Mouse (Mus musculus): ENCODE measurements at regions not wholly inside any gene's neighbourhood (a gene's known extent, or its start where the extent isn't known, plus 50 kb on each side); places are given as distances from the start of the nearest gene placed in this dataset.
A peak's percentile ranks its signal among the peaks of the same experiment; 100 is the strongest.

DNA sequence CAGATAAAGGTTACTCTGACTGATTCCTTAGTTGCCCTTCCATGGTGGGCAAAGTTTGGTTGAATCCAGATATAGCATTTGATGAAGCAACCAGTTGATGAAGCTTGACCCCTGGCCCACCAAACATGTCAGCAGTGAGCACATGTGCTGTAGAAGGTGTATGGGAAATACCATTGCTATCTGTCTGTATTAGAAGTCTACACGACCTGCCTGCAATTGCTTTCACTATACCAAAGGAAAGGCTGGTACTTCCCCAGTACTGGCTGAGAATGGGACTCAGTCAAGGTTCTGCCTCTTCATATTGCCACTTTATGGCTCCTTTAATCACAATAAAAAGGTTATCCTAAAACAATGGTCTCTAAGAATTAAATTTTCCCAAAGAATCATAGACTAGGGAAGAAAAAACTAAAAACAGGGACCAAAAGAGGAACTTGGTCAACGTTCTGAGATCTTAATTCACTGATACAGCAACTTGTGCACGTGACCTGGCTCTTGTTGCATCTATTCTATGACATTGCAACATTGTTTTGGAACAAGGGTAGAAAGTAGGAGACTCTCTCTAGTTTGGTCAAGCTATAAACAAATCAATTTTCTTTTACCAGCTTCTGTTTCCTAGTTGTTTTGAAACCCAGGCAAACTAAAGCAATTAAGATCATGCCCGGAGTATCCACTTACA lies 284.0 kb downstream of the Rapgef2 start:
- no peak for DNase-seq

DNA sequence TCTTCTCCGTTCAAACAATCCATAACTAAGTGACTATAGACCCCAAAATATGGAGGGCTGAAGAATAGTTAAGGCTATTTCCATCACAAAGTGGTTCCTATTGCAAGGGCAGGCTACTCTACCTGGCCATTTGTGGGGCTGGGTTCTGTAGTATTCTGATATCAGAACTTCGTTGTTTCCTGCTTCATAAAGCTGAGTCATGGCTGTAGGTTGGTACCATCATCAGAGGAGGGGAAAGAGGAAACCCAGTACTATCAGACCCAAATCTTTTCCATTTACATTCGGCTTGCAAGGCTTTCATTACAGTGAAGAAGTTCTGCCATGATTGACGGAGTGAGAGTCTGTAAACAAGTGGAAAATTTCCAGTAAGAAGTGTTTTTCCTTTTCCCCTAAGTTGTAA lies 284.6 kb downstream of the Rapgef2 start:
- no peak for DNase-seq

DNA sequence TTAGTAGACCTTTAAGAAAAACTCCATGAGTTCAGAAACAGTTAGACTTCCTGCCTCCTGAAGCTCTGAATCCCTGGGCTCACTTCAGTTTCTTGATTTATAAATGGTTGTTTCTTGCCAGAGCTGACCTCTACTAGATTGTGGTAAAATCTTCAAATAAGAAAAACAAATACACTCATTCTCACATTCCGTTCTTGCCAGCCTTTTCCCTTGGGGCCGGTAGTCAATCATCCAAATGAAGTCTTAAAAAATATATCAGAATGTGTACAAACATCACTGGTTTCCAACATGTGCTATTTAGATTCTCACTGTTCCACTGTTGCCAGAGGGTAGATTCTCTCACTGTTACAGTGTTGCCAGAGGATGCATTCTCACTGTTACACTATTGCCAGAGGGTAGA lies 286.0 kb downstream of the Rapgef2 start:
- no peak for DNase-seq

GRCm38 (mm10) chr3:78999803-79000202 lies 286.5 kb downstream of the Rapgef2 start:
- DNase-seq, result no peak

DNA sequence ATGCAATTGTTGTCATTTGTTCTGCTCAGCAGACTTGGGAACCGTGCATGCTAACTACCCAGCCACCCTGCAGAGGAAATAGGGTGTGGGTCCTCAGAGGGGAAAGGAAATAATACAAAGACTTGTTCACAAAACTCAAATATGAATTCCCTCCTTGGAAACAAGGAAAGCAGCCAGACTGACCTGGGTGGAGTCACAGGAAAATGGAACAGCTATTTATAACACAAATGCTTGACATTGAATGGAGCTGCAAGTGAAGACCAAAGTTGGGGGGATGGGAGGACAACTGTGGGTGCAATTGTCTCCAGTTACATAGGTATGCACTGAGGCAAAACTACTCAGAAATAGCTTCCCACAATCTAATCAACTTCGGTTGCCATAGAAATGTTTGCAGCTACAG lies 298.2 kb downstream of the Rapgef2 start:
- no peak for DNase-seq

- DNase-seq, result no peak
Measured at GRCm38 (mm10) chr3:78986726-78987125, 299.6 kb downstream of the Rapgef2 start.

DNA sequence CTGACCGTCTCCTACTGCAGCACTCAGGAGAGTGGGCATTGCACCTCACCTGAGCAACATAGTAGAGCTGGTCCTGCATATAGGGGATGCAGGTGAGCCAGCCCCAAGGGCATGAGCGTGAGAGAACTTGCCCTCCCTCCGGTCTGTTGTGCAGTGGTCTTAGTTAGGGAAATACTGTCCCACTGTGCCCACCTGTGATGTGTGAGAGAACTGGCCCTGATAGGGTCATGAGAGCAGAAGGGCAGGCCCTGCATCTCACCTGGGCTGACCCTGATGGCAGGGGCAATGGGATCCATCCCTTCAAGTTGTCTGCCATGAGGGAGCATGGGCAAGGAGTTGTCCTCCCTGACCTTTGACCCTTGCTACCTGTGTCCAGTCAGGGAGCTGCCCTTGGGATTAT lies 305.3 kb downstream of the Rapgef2 start:
- no peak for DNase-seq

DNA sequence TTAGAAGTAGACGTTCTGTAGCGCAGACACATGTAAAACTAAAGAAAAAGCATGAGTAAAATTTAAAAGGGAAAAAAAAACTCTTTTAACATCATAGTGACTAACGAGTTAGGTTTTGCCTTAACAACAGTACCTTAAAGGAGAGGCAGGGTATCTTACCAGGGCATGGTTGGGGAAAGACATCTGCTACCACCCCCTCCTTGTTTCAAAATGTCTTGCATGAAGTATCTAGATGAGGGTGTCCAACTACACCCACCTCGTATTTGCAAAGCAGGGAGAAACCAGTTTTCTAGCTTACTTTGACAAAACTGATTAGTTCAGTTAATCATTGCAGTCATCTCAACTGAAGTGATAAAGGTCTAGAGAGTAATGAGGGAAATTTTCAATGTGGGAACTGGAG lies 307.5 kb downstream of the Rapgef2 start:
- DNase-seq, result no peak

DNA sequence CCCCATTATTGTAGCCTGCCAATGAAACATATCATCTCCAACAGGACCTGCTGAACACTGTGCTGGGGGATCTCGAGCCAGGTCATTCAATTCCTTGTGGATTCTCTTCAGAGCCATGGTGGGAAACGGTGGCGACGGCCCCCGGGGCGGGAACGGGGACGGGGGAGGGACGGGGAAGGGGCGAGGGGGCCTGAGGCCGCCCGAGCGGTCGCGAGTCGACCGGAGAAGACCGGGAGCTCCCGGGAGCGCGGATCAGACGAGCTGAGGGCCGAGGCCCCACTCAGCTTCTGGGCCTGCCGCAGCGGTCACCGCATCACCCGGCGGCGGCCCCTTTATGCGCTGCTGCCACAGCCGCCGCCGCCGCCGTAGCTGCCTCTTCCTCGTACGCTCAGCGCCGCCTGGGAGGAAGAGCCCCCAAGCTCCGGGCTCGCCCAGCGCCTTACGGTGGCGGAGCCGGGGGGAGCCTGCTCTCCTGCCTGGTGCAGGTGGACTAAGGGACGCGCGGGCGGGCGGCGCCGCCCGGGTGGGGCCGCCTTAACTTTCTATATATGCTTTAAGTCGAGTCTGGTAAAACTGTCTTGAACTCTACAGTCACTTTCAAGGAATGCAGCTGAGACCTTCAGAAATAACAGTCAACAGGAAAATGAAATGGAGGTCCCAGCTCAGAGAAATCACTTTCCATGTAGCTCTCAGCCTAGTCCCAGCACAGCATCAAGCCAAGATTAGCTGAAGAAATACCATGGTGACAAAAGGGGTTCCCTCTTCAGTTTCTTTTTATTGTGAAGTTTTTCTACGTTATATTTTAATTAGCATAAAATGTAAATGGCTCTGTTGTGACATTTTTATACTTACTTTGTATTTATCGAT lies 319.4 kb downstream of the Rapgef2 start:
- DNase-seq, result peak; percentile 44 to 55

DNA sequence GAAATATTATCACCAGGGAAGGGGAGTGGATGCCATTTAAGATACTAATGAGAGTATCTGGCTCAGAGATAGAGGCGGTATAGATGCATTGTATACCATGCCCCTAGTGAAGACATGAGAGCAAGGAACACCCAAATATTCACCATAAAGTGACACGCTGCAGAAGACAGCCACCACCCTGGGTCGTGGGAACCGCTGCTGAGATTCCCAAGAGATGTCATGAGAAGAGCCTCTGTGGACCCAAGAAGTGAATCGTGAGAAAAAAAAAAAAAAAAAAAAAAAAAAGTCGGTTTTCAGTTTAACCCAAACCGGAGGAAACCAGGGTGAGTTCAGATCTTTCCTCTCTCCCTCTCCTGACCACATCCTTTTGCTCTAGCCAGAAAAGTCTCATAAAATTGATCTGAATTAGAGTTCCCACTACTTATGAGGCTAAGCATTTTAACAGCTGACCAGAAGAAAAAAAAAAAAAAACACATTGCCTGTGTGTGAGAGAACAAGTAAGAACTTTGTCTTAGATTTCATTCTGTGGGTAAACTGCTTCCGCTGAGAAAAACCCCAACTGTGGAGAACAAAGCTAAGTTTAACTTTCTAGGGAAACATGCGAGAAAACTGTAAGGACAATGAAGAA lies 322.0 kb downstream of the Rapgef2 start:
- no peak for DNase-seq

GRCm38 (mm10) chr3:78958781-78959180 lies 327.5 kb downstream of the Rapgef2 start:
- DNase-seq, result peak; percentile 23 to 50

DNA sequence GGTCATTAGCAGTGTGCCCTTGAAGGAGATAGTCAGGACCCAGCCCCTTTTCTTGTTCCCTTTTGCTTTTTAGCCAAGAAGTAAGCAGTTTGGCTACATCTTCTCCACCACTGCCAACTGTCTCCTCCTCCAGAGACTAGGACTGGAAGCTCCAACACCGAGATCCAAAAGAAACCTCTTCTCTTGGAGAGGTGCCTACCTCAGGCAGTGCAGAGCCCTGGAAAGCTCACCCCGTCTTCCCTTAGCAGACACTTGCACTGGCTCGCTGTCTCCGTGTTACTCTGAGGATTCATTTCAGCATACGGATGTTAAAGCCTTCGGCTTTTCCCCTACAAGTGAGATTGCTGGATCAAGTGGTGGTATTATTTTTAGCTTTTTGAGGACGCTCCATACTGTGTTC lies 331.0 kb downstream of the Rapgef2 start:
- no peak for DNase-seq

- peak in 1 of 2 experiments; percentile 7 for DNase-seq
Measured at GRCm38 (mm10) chr3:78949385-78949784, 336.9 kb downstream of the Rapgef2 start.

GRCm38 (mm10) chr3:78948700-78949099 lies 337.6 kb downstream of the Rapgef2 start:
- DNase-seq, result no peak

DNA sequence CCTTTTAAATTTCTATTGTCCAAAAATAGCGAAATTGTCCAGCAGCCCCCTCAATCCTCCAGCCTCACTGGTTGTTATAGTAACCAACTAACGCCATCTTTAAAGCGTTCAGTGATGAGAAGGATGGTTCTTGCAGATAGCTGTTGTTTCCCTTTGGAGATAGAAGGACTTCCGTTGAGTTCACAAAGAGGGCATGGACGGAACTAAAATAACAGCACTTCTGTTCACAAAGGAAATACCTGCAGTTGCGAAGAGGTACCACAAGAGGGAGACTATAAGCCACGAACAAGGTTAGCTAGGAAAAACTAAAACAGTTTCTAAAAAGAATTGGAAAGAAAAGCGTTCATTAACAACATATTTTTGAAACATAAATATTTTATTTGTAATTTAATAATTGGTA lies 338.1 kb downstream of the Rapgef2 start:
- DNase-seq, result peak; percentile 20 to 71

DNA sequence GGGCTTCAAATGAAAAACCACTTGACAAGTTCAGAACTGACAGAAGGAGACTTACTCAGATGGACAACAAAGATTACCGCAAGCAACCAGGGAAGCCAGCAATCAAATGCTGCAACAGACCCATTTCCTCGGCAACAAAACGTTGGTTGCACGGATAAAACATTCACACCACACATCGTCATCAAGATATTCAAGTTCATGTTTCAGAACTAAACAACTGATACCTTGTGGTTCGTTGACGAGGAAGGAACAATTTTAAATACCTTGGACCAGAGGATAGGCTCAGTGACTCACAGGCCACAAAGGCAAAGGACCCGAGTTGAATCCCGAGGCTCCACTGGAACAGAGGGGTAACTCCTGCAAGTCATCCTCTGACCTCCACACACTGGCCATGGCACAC lies 339.1 kb downstream of the Rapgef2 start:
- no peak for DNase-seq

DNA sequence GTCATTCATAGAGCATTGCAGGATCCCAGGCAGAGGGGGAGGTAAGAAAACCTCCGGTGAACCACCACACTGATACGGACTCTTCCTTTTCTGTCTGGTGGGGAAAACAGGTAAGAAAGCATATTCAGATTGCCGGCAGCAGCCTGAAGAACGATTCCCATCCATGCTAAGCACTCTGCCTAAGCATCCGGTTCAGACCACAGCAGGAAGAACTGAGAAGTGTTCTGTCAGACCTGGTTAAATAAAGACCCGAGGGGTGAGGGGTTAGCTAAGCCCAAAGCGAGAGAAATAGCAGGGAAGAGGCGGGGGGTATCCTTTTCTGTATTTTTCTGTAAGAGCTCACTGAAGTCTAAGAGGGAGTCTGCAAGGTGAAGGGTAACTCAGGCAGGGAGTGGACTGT lies 342.1 kb downstream of the Rapgef2 start:
- DNase-seq, result no peak

DNA sequence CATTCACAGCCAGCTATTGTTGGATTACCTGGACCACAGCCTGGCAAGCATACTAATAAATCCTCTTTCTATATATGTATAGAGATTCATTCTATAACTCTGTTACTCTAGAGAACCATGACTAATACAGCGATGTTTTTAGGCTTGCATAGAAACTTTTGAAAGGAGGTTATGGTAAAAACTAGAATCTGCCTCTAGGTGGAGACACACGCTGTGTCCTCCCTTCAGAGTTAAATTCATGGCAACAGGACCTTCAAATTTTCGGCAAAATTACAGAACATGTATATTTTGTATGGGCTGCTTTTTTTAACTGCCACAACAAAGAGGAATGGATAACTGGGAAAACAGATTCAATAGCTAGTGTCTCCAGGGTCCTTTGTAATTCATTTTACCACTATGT lies 353.3 kb downstream of the Rapgef2 start:
- no peak for DNase-seq

- no peak for DNase-seq
Measured at GRCm38 (mm10) chr3:78919850-78920249, 366.5 kb downstream of the Rapgef2 start.

GRCm38 (mm10) chr3:78919407-78919806 lies 366.9 kb downstream of the Rapgef2 start:
- peak; percentile 81 to 87 for DNase-seq

DNA sequence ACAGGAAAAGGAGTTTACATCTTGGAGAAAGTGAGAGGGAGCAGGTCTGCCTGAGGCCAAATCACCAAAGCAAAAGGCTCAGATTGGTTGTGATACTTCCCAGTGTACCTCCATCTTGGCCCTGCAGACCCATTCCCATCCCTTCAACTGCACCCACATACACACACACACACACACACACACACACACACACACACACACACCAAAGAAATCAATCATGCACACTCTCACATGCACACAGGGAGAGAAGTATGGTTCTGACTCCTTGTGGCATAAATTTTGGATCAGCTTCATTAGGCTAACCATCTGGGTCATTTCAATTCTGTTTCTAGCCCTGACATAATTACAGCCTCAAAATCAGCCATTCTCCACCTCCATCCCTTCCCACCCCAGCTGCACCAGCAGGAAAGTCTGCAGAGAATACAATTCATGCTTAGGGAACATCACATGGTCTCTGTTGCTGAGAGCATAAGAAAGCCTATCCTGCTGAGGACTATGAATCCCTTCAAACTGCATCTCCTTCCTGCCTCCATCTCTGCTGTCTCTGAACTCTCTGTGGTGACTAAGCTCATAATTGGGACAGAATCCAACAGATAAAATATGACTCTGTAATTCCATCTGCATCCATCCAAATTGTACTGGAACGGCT lies 378.0 kb downstream of the Rapgef2 start:
- DNase-seq, result peak; percentile 2 to 11

GRCm38 (mm10) chr3:78907778-78908177 lies 378.5 kb downstream of the Rapgef2 start:
- DNase-seq, result no peak

GRCm38 (mm10) chr3:78901838-78902484 lies 384.4 kb downstream of the Rapgef2 start:
- DNase-seq, result peak; percentile 53 to 74
